Mouse (Mus musculus): ENCODE results near the gene Zic1.

Zic1 gene

GRCm38 (mm10) chr9:91365664-91366063 lies at the start of gene Zic1:
Zic1 (minus strand) TSS chr9:91365810.
- no peak for DNase-seq (ENCODE audit: low read depth, low spot score)

- no peak for DNase-seq (ENCODE audit: low read depth, low spot score)
Measured at GRCm38 (mm10) chr9:91414007-91414661, 48.5 kb upstream of the Zic1 start.

- no peak for DNase-seq (ENCODE audit: low read depth, low spot score)
Measured at GRCm38 (mm10) chr9:91409771-91410170, 44.2 kb upstream of the Zic1 start.

GRCm38 (mm10) chr9:91406258-91406763 lies 40.7 kb upstream of the Zic1 start:
- DNase-seq (ENCODE audit: low read depth, low spot score), result no peak

- DNase-seq (ENCODE audit: low read depth, low spot score), result no peak
Measured at GRCm38 (mm10) chr9:91405753-91406178, 40.2 kb upstream of the Zic1 start.

DNA sequence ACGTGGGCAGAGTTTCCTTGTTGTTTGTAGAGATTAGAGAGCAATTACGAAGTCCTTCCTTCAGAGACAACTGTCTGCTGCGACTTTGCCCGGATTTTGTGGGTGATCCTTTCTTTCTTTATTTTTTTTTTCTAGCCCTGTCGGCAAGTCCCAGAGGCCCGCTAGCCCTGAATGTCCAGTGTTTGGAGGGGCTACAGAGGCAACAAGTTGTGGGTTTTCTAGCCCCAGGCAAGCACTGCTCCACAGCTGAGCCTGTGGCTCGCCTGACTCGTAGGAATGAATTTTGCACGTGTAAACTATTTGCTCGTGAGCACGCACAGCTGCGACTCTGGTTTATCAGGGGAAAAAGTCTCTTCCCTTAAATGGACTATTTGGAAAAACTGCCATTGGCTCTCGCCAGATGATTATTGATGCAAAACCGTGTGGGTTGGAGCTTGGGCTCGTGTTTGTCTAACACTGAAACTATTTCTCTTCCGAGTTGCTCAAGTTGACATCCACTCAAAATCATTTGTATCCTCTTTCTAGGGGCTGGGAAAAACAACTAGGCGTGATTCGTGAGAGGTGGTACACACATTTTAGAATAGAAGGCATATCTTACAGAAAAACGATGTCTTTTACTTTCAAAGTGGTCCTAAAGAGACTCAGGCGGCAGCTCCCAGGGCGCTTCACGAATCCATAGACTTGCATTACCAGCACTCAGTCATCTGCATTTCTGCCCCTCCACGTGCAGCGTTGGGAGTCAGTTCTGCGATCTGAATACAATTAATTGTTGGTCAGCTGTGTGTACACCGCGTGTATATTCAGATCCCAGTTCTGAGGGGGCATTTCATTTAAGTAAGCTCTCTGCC lies 39.5 kb upstream of the Zic1 start:
- DNase-seq (ENCODE audit: low read depth, low spot score), result no peak

DNA sequence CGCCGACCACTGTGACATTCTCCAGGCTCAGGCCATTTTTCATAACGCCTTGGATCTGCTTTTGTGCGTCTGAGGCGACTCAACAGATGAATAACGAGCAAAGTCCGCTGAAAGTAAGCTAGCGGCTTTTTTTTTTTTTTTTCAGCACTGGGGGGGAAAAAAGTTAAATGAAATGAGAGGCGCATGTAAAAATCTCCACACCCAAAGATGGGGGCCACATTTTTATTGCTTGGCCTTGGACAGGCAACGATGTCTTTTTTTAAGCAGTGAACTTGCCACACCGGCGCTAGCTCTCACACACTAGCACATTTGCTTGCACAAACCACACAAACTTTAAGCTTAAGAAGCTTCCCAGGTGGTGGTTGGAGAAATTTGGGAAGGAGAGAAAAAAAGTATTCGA lies 38.6 kb upstream of the Zic1 start:
- no peak for DNase-seq (ENCODE audit: low read depth, low spot score)

DNA sequence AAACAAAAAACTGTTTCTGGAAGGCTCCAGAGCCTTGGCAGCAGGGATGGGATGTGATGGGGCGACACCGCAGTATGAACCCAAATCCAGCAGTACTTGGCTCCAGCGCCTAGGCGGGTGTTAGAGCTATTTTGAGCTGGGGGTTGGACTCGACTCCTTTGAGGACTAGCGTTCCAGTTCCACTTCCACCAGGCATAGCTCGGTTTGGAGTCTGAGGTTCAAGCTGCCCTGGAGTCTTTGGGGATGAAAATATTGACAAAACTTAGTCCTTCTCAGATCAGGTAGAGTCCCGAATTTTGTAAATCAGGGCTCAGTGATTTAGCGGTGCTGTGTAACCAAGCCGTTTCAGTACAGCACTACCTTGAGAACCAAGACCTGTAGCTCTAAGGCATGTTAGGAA lies 35.9 kb upstream of the Zic1 start:
- no peak for DNase-seq (ENCODE audit: low read depth, low spot score)

DNA sequence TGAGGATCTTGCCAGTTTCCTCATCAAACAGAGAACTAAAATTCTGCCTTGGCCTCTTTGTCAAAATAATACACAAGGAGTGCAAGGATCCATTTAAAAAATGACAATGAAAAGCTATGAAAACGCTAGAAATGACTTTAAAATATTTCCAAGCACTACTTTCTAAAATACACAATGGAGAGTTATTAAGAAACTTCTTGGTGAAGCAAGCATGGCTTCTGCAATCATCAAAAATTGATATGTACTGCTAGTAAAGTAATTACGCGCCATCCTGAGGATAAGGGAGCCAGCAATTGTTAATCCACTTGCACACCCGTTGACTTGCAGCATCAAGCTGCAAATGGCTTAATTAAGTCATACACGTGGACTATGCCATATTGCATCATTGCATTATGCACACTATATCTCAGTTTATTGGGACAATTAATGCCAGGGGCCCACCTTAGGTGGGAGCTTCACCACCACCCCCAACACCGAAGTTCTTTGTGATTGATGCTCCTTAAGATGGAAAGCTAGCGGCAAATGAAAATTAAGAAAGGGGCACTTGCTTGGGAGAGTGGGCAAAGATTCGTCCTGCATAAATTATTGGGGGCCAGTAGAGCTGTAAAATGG lies 35.0 kb upstream of the Zic1 start:
- DNase-seq (ENCODE audit: low read depth, low spot score), result no peak

- no peak for DNase-seq (ENCODE audit: low read depth, low spot score)
Measured at GRCm38 (mm10) chr9:91399976-91400375, 34.4 kb upstream of the Zic1 start.

DNA sequence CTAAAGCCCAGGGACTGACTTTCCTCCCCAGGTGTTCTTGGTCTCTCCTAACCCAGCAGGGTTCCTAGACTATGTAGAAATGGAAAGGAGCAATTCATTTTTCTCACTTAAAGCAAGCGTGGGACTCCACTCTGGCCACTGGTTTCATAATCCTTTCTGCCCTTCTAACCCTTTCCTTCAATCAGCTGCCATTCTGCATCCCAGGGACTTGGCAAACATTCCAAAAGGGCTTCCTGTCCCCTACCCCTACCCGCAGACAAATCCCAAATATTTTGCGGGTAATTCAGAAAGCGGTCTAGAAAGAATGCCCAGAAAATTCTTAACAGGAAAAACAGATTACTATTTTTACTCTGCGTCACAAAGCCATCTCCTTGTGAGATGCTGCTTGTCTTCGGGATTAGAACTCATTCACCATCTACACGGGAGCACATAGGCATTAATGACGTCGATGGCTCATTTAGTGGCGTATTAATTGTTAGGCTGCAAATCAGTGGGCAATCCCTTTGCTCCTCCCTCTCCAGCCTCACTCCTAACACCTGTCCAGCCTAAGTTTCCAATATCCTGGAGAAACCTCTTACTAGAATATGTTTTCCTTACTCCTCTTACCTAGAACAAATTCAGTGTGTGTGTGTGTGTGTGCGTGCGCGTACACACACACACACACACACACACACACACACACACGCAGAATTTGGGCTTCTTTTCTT lies 29.6 kb upstream of the Zic1 start:
- no peak for DNase-seq (ENCODE audit: low read depth, low spot score)

GRCm38 (mm10) chr9:91394211-91394646 lies 28.6 kb upstream of the Zic1 start:
- no peak for DNase-seq (ENCODE audit: low read depth, low spot score)

- no peak for DNase-seq (ENCODE audit: low read depth, low spot score)
Measured at GRCm38 (mm10) chr9:91393376-91394068, 27.9 kb upstream of the Zic1 start.

DNA sequence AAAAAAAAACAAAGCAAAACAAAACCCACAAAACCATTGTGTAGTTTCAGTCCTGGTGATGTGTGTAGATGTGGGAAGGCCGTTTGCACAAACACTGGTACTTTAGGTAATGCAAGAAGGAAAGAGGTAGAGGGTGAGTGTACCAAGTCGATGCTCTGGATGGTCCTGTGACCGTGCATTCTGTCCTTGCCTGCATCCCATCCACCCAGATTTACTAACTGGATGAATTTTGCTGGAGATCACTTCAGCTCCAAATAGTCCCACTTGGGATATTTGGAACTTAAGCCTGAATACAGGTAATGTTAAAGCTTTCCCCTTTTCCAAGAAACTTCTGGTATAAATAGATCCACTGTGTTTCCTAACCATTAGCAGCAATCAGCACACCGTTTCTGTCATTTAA lies 22.6 kb upstream of the Zic1 start:
- no peak for DNase-seq (ENCODE audit: low read depth, low spot score)

GRCm38 (mm10) chr9:91387740-91388080 lies 22.1 kb upstream of the Zic1 start:
- DNase-seq (ENCODE audit: low read depth, low spot score), result no peak

DNA sequence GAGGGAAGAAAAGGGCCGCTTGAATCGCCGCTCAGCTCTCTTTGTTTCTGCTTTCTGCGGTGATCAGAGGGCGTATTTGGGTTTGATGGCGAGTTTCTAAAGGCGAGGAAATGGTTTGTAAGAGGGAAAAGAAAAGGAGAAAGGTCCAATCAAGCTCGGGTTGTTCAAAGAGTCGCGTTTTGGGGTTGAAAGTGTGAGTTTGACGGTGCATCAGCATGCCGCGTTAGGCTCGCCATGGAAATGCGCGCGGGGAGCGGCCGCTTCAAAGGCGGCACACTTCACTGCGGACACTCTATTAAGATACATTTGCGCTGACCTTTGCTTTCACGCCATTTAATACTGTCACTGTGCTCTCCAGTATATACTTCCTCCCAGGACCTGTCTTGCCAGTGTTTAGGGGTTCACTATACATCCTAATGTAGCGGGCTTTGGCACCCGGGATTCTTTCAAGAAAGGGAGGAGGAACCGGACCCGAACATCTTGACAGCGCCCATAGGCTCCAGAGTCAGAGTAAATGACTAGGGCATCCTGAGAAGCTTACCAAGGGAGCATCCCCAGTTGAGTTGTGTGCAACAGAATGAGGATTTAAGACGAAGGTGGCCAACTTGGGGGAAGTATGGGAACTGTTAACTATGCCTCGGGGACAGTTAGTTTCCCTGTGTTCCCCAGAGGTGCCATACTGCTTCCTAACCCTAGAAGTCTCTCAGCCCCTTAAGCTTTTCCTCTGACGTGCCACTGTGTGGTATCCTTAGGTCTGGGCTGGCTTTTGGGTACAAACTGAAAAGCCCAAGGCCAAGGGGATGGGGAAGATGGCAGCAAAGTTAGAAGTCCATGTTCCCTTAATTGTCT lies 21.5 kb upstream of the Zic1 start:
- DNase-seq (ENCODE audit: low read depth, low spot score), result no peak

- no peak for DNase-seq (ENCODE audit: low read depth, low spot score)
Measured at GRCm38 (mm10) chr9:91386502-91386890, 20.9 kb upstream of the Zic1 start.

GRCm38 (mm10) chr9:91385561-91386430 lies 20.2 kb upstream of the Zic1 start:
- DNase-seq (ENCODE audit: low read depth, low spot score), result no peak
